Mouse (Mus musculus): Measurements from ENCODE around the gene Mdfi. TPM values are rescaled to one million over a fixed set of nuclear protein-coding genes. Genes with fewer than 3 reads are reported as not detected.

Gene Mdfi
- total RNA-seq, 2 experiments from 2014 or later = 16.4 to 20.2 TPM

DNA sequence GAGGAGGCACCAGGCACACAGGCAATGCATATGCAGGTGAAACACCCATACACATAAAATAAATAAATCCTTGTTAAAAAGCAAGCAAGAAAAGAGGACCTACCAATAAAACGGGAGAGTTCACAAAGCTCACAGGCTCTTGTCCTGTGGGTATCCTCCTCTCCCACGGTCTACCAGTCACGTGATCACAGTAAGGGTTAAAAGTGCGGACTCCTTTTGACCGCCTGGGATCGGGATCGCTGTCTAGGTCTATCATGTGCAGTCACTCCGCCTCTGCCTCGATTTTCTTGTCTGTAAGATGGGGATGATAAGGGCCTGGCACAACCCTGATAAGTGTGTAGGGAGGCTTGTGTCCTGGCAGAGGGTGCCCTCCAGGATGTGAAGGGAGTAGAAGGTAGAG, 37.1 kb downstream of the Mdfi start:
- DNase-seq = no peak

DNA sequence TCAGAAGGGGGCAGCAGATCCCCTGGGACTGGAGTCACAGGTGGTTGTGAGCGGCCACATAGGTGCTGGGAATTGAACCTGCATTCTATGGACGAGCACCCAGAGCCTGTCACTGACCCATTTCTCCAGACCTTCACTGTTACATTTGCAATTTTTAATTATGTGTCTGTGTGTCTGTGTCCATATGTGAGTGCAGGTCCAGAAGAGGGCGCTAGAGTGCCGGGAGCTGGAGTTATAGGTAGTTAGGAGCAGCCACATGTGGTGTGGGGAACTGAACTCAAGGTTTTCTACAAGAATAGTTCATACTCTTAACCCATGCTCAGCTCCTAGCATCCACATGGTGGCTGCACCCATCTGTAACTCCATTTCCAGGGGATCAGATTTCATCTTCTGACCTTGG, 37.5 kb downstream of the Mdfi start:
- DNase-seq = no peak

DNA sequence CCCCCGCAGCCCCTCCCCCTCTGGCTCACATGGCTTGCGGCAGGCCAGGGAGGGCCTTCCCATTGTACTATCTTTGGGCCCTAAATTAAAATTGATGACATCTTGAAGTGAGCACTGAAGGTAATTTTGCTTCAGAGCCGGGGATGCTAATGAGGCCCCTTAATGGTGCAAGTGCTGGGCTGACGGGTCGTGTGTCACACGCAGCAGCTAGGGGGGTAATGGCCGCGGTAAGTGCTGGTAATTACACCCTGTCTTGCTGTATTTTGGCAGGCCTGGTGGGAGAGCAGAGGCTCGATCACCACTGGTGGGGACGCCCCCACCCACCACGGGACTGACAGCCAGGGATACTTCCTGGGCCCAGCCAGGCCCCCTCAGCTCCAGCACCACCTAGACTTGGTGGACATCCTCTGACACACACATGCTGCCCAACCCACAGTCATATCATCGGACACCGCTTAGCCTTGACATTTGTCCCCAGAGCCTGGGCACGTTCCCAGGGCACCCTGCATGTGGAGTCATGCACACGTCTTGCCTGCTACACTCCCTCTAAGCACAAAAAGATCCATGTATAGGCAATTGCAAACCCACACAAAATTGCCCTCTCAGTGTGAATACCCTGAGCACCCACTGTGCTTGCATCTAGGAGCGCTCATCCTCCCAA, 38.2 kb downstream of the Mdfi start:
- no peak for DNase-seq

DNA sequence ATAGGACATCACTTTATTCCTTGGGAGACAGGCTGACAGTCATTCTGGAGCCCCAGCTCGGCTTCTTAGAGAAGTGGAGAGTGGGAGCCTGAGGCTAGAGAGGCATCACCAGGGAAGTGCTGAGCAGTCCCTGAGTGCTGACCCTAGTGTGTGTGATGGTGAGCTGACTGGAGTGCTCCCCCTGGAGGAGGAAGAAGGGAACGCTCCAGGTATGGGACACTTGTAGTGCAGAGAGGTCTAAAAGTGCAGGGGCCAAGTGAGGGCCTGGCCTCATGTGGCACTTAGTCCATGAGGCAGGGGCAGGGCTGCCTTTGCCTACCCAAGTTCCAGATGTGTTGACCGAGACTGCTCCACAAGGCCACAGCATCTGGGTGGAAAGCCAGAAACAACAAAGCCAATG, 39.0 kb downstream of the Mdfi start:
- peak; percentile 76 for DNase-seq

DNA sequence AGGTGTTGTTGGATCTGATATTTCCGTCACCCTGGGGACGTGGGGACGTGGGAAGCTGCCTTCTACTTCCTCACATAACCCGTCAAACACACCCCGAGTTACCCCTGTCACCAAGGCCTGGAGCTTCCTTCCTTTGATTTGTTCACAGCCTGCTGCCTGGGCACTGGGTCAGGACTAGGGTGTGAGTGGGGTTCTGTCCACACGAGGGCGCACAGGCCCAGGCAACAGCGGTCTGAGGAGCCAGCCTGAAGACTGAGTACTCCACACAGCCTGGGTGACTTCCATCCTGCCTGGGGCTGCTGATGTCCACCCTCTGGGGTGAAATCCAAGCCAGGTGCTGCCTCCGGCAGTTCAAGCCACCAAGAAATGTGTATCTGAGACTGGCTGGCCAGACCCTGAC, 41.1 kb downstream of the Mdfi start:
- peak; percentile 93 for DNase-seq

DNA sequence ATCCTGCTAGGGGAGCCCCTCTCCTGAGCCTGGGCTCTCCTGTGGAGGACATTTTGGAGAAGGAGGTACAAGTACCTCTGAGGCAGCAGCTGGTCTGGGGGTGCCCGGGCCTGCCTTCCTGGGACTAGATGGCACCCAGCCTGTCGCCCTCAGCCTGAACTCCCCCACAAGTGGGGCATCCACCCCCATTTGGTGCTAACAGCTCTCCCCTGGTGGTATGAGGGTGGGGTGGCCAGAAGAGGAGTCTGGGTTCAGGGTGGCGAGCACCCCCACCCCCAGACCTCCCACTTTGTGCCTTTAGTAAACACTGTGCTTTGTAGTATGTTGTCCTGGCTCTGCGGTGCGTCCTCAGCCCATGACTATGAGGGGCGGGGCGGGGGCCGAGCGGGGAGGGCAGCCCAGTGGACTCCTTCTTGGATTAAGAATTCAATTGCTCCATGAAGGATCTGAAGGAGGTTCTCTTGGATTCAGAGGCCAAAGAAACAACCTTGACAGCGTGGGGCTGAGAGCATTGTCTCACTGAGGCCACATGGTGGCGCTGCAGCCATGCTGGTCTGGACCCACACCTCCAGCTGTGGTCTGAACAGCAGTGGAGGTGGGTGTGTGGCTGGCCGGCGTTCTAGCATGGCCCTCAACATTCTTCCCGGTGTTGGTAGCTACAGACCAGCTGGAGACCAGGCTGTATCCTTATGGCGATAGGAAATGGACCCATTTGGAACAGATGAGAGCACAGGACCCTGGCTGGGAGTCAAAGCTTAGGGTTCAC, 42.2 kb downstream of the Mdfi start:
- DNase-seq = peak; percentile 86

DNA sequence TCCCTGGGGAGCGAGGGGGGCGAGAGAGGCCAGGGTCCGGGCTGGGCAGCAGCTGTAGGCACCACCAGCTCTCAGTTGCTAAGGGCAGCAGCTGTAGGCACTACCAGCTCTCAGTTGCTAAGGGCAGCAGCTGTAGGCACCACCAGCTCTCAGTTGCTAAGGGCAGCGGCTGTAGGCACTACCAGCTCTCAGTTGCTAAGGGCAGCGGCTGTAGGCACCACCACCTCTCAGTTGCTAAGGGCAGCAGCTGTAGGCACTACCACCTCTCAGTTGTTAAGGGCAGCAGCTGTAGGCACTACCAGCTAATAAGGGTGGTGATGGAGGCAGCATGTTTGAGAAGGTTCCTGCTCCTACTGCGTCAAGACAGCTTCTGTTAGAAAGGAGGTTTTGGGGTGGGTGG, 45.5 kb downstream of the Mdfi start:
- DNase-seq = no peak

DNA sequence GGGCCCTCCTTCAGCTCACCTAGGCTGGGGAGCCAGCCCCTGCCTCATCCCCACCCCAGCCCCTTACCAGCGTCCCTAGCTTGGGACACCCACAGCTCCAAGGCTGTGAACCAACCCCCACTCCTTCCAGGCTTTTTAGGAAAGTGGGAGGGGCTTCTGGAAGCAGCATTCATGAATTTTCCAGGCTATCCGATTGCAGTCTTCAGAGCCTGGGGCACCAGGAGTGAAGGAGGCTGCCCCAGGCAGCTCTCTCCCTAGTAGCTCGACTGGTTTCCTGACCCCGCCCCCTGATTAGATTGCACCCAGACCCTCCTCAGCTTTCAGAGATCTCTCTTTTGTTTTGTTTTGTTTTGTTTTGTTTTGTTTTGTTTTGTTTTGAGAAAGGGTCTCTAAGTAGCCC, 46.2 kb downstream of the Mdfi start:
- no peak for DNase-seq

DNA sequence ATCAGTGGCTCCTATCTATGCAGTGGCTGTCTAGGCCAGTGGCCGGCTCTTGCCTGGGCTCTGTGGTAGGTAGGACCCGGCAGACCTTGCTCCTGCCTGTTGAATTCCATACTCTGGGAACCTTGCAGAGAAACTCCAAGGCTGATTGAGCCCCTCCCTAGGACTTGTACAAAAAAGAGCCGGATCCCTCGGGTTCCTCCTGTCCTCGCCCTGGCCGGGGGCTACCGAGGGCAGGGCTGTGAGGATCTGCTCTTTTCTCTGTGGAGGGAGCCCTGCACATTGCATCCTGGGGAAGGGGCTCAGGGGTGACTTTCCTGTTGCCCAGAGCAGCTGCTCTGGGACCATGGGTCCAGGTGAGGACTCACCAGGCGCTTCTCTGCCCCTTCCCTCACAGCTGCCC, 46.9 kb downstream of the Mdfi start:
- DNase-seq = no peak

DNA sequence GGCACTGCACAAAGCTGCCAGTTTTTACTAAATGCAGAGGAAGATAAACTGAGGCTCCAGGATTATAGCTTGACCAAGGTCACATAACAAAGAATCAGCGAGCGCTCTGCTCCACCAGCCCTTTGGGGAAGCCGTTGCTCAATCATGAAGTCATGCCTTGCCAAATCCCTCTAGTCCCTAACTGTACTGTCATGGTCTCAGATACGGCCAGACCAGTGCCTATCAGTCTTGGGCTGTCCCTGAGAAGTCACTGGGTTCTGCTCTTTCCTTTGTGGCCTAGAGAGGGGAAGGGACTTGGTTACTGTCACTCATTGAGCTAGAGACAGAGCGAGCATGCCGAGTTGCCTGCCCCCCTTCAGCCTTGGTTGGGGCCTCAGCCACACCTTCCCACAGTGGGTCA, 50.1 kb downstream of the Mdfi start:
- DNase-seq = no peak

DNA sequence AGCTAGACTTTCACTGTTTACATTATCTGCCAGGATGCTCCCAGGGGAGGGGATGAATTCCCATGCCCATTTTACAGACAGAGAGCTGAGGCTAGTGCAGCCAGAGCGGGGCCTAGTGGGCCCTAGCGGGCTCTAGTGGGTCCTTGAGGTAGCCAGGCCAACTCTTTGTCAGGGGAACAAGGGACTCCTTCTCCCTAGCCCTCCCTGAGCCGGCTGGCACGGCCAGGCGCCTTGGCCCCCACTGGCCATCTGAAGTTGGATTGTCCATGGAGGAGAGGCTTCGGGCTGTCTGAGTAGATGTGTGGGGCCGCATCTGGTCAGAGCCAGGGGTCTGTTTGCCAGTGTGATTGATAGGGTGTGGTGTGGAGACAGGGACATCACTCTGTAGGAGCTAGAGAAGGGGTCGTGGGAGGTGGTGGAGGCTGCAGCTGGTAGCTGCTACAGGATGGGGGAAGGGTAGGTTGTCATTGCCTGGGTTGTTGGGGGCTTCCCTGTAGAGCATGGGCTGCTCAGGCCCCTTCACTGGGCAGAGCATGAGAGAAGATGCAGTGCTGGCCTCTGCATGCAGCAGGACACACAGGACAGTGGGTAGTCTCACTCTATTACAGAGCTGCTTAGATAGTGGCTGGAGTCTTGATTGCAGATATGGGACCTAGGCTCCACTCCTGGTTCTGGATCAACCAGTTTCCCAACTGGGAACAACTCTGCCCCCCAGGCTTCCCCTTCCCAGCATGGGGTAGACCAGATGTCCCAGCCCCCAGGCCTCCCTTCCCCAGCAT, 50.9 kb downstream of the Mdfi start:
- DNase-seq = no peak

DNA sequence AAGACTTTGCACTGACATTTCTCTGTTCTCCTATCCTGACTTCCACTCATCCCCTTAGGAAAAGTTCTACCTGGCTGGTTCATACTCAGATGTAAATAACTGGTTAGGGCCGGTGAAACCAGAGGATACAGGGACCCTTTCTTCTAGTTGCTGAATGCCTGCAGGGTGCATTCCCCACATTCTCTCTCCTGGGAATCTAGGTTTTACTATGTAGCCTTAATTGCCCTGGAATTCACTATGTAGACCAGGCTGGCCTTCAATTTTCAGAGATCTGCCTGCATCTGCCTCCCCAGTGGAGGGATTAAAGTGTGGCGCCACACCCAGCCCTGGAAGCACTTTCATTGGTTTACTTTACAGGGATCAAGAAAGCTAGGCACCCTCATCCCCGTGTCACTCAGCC, 52.0 kb downstream of the Mdfi start:
- DNase-seq = no peak

DNA sequence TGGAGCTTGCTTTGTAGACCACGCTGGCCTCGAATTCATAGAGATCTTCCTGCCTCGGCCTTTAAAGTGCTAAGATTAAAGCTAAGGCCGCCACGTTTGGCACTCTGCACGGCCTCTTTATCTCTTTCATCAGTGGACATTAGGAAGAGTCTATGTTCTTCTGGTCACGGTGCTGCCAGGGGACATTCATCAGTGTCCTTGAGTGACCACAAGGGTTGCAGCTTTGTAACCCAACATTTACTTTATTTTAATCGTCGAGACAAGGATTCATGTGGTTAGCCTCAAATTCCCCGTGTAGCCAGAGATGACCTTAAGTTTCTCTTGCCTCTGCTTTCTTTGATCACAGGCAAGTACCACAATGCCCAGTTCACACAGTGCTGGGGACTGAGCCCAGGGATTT, 54.0 kb downstream of the Mdfi start:
- no peak for DNase-seq

DNA sequence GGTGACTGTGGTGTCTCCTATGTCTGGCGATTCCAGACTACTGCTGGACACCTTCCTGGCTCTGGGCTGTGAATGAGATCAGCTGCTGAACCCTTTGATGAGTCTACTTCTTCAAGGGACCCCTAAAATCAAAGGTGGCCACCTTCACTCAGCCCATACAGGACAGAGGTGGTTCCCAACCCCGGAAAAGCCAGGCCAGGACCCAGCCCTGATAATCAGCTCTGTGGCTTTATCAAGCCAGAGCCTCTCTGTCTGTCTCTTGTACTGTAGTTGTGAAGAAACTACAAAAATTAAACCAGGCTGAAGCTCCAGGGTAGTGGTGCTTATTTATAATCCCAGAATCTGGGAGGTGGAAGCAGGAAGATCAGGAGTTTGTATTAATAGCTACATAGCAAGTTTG, 57.4 kb downstream of the Mdfi start:
- DNase-seq = no peak

DNA sequence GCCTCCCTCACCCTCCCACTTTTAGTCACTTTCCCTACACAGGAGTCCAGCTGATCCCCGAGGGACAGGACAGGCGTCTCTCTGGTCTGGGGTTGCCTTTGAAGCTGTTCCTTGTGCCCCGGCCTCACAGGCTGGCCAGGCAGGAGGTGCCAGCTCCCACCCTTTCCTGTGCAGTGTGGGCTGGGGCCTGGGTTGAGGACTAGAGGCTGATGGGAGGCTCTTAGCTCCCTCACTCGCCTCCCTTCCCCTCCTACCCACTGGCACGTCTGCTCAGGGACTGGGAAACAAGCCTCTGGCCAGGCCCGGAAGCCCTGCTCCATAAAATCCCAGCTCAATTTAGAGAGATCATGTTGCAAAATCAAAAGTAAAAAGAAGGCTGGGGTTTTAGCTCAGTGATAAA, 60.9 kb downstream of the Mdfi start:
- no peak for DNase-seq

DNA sequence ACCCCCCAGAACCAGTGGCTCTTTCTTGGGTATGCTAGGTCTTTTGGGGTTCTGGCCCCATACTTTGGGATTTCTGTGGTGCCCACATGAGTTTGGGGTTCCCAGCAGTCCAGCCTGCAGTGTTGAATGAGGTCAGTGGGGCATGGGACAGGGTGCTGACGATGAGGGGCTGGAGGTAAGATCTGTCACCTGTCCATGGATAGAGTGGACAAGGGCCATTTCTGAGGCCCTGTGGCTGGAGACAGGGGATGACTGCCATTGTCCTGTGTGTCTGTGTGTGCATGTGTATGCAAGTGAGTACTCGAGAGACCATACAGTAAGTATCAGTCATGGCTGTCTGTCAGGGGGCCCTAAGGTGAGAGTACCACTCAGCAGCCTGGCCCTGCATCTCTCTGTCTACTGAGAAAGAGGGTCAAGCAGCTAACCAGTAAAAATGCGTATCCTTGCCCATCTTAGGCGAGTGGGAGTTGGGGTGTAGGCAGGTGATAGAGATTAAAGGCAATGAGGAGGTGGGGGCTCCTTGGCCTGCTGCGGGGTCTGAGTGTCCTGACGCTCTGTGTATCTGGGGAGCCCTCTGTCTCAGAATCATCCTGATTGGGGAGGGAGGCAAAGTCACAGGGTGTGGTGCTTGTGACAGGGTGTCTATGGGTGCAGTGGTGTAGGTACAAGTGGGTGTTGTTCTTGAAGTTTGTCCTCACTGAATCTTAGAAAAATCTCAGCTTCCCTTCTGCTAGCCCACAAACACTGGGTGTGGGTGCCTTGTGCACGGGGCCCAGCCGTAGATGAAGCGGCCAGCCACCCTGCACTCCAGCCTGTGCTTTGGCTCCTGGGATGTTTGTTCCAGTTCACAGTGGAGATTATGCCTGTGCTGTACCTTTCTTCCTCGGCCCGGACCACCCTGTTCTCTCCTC, 64.8 kb downstream of the Mdfi start:
- DNase-seq = no peak

DNA sequence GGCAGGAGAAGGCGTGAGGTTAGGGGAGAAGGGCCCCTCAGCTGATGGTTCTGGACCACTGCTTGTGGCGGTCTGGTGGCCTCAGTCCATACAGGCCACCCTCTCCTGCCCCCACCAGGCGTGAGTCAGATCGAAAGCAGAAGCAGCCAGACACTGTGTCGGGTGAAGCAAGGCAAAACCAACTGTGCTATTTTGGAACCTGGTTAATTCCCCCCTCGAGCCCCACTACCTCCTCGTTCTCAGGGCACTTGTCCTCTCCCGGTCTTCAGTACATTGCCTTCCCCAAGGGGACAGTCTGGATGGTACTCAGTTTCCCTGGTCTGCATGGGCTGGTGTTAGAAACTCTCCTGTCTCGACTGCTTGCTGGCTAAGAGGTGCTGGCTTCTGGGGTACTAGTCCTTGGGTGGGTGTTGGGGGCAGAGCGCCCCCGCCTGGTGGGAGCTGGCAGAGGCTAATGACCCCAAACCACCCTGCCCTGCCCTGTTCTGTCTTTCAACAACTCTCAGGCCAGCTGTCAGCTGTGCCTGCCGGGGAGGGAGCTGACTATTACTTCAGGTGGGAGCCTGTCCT, 65.7 kb downstream of the Mdfi start:
- peak; percentile 67 for DNase-seq

DNA sequence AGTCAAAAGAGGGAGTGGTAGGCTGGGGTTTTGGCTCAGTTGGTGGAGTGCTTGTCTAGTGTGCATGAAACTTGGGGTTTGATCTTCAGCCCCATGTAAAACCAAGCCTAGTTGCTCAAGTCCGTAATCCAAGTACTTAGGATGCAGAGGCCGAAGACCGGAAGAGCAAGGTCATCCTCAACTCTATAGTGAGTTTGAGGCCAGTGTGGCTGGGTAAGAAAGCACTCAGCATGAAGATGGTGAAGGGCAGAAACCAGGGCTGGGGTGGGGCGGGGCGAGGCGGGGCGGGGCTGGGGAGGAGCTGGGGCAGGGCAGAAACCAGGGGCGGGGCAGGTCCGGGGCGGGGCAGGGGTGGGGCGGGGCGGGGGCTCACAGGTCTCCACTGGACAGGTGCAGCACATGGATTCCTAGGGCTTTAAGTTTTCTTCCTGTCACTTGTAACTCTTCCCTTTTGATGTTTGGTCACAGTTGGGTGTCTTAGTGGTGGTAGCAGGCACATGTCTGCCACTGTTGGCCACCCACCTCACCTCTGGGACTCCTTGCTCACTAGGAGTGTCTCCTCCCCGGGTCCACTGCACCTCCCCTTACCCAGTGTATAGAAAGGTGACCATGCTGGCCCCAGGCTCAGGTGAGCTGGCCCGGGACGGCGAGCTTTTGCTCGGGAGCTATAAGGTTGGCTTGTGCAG, 66.9 kb downstream of the Mdfi start:
- no peak for DNase-seq

DNA sequence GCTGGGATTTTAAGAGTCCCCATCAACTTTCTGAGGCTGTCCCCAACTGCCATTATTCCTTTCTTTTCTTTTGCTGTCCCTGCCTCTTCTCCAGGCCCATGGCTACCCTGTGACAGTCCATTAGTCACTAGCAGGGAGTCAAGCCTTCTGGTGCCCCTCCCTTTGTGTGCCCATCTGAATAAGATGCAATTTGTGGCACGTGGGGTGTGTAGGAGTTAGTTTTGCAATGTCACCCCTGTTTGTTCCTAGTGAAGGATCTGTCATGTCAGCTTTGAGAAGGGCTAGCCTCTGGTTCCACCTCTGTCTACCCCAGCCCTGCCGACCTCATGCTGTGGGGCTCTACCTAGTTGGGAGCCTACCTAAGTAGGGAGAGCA, 67.4 kb downstream of the Mdfi start:
- no peak for DNase-seq

DNA sequence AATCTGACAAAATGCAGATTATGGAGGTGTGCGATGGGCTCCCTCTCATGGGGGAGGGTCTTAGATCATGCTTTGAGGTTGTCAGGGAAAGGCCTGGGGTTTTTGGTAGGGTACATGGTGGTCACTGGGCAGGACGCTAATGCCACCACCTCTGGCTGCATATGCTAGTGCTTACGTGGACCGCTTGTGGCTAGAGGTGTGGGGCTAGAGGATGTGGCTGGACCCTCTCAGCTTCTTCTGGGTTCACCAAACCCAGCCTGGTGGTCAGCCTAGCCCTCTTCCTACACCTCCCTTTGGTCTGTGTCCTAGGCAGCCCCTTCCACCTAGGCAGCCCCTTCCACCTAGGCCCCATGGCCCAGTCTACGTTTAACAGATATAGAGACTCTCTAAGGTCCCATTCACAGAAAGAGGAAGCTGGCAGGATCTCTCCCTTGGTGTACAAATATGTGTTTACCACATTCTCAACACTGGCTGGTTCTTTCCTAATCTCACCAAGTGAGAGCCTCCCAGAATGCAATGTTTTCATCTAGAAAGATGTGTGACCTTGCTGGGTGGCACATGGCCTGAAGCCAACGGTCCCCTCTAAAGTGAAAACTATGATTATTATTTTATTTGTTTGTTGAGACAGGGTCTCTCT, 68.0 kb downstream of the Mdfi start:
- no peak for DNase-seq

DNA sequence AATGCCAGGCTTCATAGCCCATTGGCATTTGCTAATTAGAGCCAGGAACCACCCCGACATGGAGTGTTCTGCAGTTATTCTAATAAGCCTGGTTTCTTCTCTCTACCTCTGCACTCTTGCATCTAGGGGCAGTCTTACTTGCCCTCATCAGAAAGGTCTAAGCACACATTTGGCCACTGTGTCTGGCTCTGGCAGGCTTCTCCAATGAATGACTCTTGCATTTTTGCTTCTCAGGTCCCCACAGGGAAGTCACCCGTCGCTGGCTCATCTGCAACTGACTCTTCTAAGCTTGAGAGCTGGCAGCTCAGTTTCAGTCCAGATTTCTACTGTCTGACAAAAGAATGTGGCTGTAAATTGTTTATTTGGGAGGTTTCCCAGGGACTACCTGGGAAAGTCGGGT, 68.5 kb downstream of the Mdfi start:
- no peak for DNase-seq
